Mouse (Mus musculus) olfactory bulb, adult 2 months (tissue): ENCODE measurements around the gene Cdh12.

ENCODE experiments used
- CTCF ChIP-seq: fragments of 200-500 bp; IDR thresholded peaks from 2 replicates; pipeline ENCODE4 v1.5.1; 2012; ENCODE audit warnings: low read depth, mild to moderate bottlenecking, low read length, moderate library complexity; ENCODE audit not compliant: insufficient read depth
- POLR2A ChIP-seq: fragments of 200-500 bp; IDR thresholded peaks from 2 replicates; pipeline ENCODE4 v1.6.1; 2012; ENCODE audit warnings: mild to moderate bottlenecking, low read depth, low read length, moderate library complexity; ENCODE audit not compliant: insufficient read depth

- TF ChIP-seq POLR2A (no peak), CTCF (no peak)
These were observed 185.5 kb downstream of the Cdh12 start for GRCm38 (mm10) chr15:20634593-20634992.
